Comparison of ENCODE assay signal across 8 mouse cellular contexts in genomic region chr9:41860681-41861080, GRCm38 (mm10).
DNase-seq lines count a peak whose midpoint lies in the region; ATAC-seq lines count a peak whose summit lies in the region.

No protein-coding gene starts in this region.

- H3K27me3 ChIP-seq in hindbrain, embryonic 12.5 days = no peaks in the 10 kb centered on the region

- WGBS in hindbrain, embryonic 12.5 days = 3% methylated on average over 4 of the region's 4 CpGs

- peak overlapping the region; percentile 21 for H3K4me2 ChIP-seq in hindbrain, embryonic 12.5 days (replicated peaks)

- no peak overlapping the region for H3K4me3 ChIP-seq in hindbrain, embryonic 12.5 days

- no peaks in the 10 kb centered on the region for H3K36me3 ChIP-seq in hindbrain, embryonic 12.5 days

- no peak overlapping the region for H3K9ac ChIP-seq in hindbrain, embryonic 12.5 days

- H3K9me3 ChIP-seq in hindbrain, embryonic 12.5 days (replicated peaks) = no peaks in the 10 kb centered on the region

- H3K4me1 ChIP-seq in hindbrain, embryonic 12.5 days = peaks cover 30% of the 10 kb centered on the region

- H3K27ac ChIP-seq in hindbrain, embryonic 12.5 days = peak overlapping the region; percentile 84

- peak; percentile 84 for ATAC-seq in hindbrain, embryonic 12.5 days (ENCODE audit: low FRiP score)
- no peak for ATAC-seq in megakaryocyte progenitor cell, adult 5-6 weeks (replicated peaks; ENCODE audit: poor library complexity)

- DNase-seq in 3134 (ENCODE audit: extremely low read depth, insufficient read length, low spot score) = peak; percentile 49
- peak; percentile 12 to 27 for DNase-seq in adrenal gland, adult 18-20 months (ENCODE audit: low spot score in 2 of 2)
- DNase-seq in forelimb bud, embryonic 11.5 days (ENCODE audit: low read depth, low spot score) = peak; percentile 79
- DNase-seq in layer of hippocampus, postnatal 14 days (ENCODE audit: low spot score in 2 of 2) = peak; percentile 42 to 43
- peak; percentile 74 to 88 for DNase-seq in lung, postnatal 4 days
- DNase-seq in right cerebral cortex, postnatal 36 days (ENCODE audit: low spot score in 2 of 2) = peak; percentile 38

Comparison
In these comparisons a context has a peak if more than half of its experiments do, and no peak if none do; other contexts are left out.
1. DNase-seq: peak in every context shown above with its lines; median percentile 81 in lung, postnatal 4 days; 79 in forelimb bud, embryonic 11.5 days; 49 in 3134; 42 in layer of hippocampus, postnatal 14 days; 38 in right cerebral cortex, postnatal 36 days; 20 in adrenal gland, adult 18-20 months.